Mouse (Mus musculus): Measurements from ENCODE around the gene Kif24.

Kif24 gene

GRCm38 (mm10) chr4:41497995-41498845 is 33.5 kb upstream of the Kif24 start:
- no peak for TF ChIP-seq GATA4 (IDR thresholded peaks at IDR 0.05; ENCODE audit: insufficient replicate concordance, low read length)

- TF ChIP-seq GATA4 (IDR thresholded peaks at IDR 0.05; ENCODE audit: insufficient replicate concordance, low read length): no peak
These were observed 32.9 kb upstream of the Kif24 start for GRCm38 (mm10) chr4:41497579-41497978.

- no peak for TF ChIP-seq GATA4 (IDR thresholded peaks at IDR 0.05; ENCODE audit: insufficient replicate concordance, low read length)
These were observed 32.4 kb upstream of the Kif24 start for GRCm38 (mm10) chr4:41497046-41497445.

- no peak for TF ChIP-seq GATA4 (IDR thresholded peaks at IDR 0.05; ENCODE audit: insufficient replicate concordance, low read length)
These were observed 31.2 kb upstream of the Kif24 start for GRCm38 (mm10) chr4:41495850-41496249.

- TF ChIP-seq GATA4 (IDR thresholded peaks at IDR 0.05; ENCODE audit: insufficient replicate concordance, low read length): no peak
These were observed 30.4 kb upstream of the Kif24 start for GRCm38 (mm10) chr4:41495076-41495475.

GRCm38 (mm10) chr4:41494378-41494777 is 29.7 kb upstream of the Kif24 start:
- no peak for TF ChIP-seq GATA4 (IDR thresholded peaks at IDR 0.05; ENCODE audit: insufficient replicate concordance, low read length)

- no peak for TF ChIP-seq GATA4 (IDR thresholded peaks at IDR 0.05; ENCODE audit: insufficient replicate concordance, low read length)
These were observed 28.9 kb upstream of the Kif24 start for GRCm38 (mm10) chr4:41493464-41494116.

- TF ChIP-seq GATA4 (IDR thresholded peaks at IDR 0.05; ENCODE audit: insufficient replicate concordance, low read length): no peak
These were observed 28.3 kb upstream of the Kif24 start for GRCm38 (mm10) chr4:41492951-41493350.

- no peak for TF ChIP-seq GATA4 (IDR thresholded peaks at IDR 0.05; ENCODE audit: insufficient replicate concordance, low read length)
These were observed 16.9 kb upstream of the Kif24 start for GRCm38 (mm10) chr4:41481601-41482017.

- TF ChIP-seq GATA4 (IDR thresholded peaks at IDR 0.05; ENCODE audit: insufficient replicate concordance, low read length): no peak
These were observed 15.6 kb upstream of the Kif24 start for GRCm38 (mm10) chr4:41480254-41480653.

GRCm38 (mm10) chr4:41479456-41479804 is 14.7 kb upstream of the Kif24 start:
- TF ChIP-seq GATA4 (IDR thresholded peaks at IDR 0.05; ENCODE audit: insufficient replicate concordance, low read length): no peak

GRCm38 (mm10) chr4:41478751-41479455 is 14.2 kb upstream of the Kif24 start:
- no peak for TF ChIP-seq GATA4 (IDR thresholded peaks at IDR 0.05; ENCODE audit: insufficient replicate concordance, low read length)

GRCm38 (mm10) chr4:41477648-41478160 is 13.0 kb upstream of the Kif24 start:
- no peak for TF ChIP-seq GATA4 (IDR thresholded peaks at IDR 0.05; ENCODE audit: insufficient replicate concordance, low read length)

- TF ChIP-seq GATA4 (IDR thresholded peaks at IDR 0.05; ENCODE audit: insufficient replicate concordance, low read length): no peak
These were observed 6.7 kb upstream of the Kif24 start for GRCm38 (mm10) chr4:41471384-41471689.

- TF ChIP-seq GATA4 (IDR thresholded peaks at IDR 0.05; ENCODE audit: insufficient replicate concordance, low read length): no peak
These were observed 6.1 kb upstream of the Kif24 start for GRCm38 (mm10) chr4:41470684-41471383.

All from liver, adult (tissue).